Mouse (Mus musculus): Measurements from ENCODE around the gene Ddx41. TPM values are rescaled to one million over a fixed set of nuclear protein-coding genes. Genes with fewer than 3 reads are reported as not detected.
"Not testable (repeated sequence)": the region's sequence is repeated elsewhere in the genome, so short reads cannot be mapped to it uniquely, and the experiment has no call there.

Gene Ddx41
- 55.2 and 63.9 TPM in 2 replicates for polyA plus RNA-seq (2011; ENCODE audit: insufficient read depth, insufficient read length, low read depth, missing spikeins)

GRCm38 (mm10) chr13:55536194-55537175 is at the start of gene Ddx41:
Gene Ddx41, minus strand, starts transcription at chr13:55536658.
- H3K4me1 ChIP-seq (ENCODE audit: control insufficient read depth, insufficient read depth, low read length), result no peaks in the 10 kb centered on the region
- H3K36me3 ChIP-seq (ENCODE audit: control insufficient read depth, insufficient read depth, low read length, poor library complexity, severe bottlenecking), result peaks cover 27% of the 10 kb centered on the region
- peak within 1 kb of the TSS; percentile 83 for H3K4me3 ChIP-seq (ENCODE audit: low read depth, low read length)
- TF ChIP-seq POLR2A (IDR thresholded peaks at IDR 0.05; ENCODE audit: insufficient read depth, low read length), result no peak
- TF ChIP-seq EP300 (IDR thresholded peaks at IDR 0.05; ENCODE audit: insufficient read depth, low read depth, low read length), result 0 out of 2 replicates have a peak, but pooled peaks have one; percentile 8
- peak; percentile 88 for TF ChIP-seq CTCF (IDR thresholded peaks at IDR 0.05; ENCODE audit: low read depth, low read length)
- no peaks in the 10 kb centered on the region for H3K27me3 ChIP-seq (ENCODE audit: control insufficient read depth, insufficient read depth, low read length, poor library complexity, severe bottlenecking)
- peak within 1 kb of the TSS; percentile 48 for H3K9ac ChIP-seq (ENCODE audit: low read depth, poor library complexity, severe bottlenecking)
- no peak within 1 kb of the TSS for H3K27ac ChIP-seq (ENCODE audit: insufficient read depth, low read length)
- H3K9me3 ChIP-seq (replicated peaks; ENCODE audit: control insufficient read depth, insufficient read depth, low read length, poor library complexity, severe bottlenecking), result no peaks in the 10 kb centered on the region

- peaks cover 23% of the 10 kb centered on the region for H3K9me3 ChIP-seq (replicated peaks; ENCODE audit: control insufficient read depth, insufficient read depth, low read length, poor library complexity, severe bottlenecking)
- no peaks in the 10 kb centered on the region for H3K36me3 ChIP-seq (ENCODE audit: control insufficient read depth, insufficient read depth, low read length, poor library complexity, severe bottlenecking)
- H3K27me3 ChIP-seq (ENCODE audit: control insufficient read depth, insufficient read depth, low read length, poor library complexity, severe bottlenecking), result no peaks in the 10 kb centered on the region
- no peak overlapping the region for H3K4me3 ChIP-seq (ENCODE audit: low read depth, low read length)
- no peaks in the 10 kb centered on the region for H3K4me1 ChIP-seq (ENCODE audit: control insufficient read depth, insufficient read depth, low read length)
- TF ChIP-seq EP300 (IDR thresholded peaks at IDR 0.05; ENCODE audit: insufficient read depth, low read depth, low read length) (no peak), POLR2A (IDR thresholded peaks at IDR 0.05; ENCODE audit: insufficient read depth, low read length) (no peak), CTCF (IDR thresholded peaks at IDR 0.05; ENCODE audit: low read depth, low read length) (no peak)
- H3K9ac ChIP-seq (ENCODE audit: low read depth, poor library complexity, severe bottlenecking), result no peak overlapping the region
- H3K27ac ChIP-seq (ENCODE audit: insufficient read depth, low read length), result no peak overlapping the region
These were observed 41.6 kb upstream of the Ddx41 start for GRCm38 (mm10) chr13:55578086-55578485.

GRCm38 (mm10) chr13:55576872-55577271 is 40.4 kb upstream of the Ddx41 start:
- H3K9ac ChIP-seq (ENCODE audit: low read depth, poor library complexity, severe bottlenecking); H3K27me3 ChIP-seq (ENCODE audit: control insufficient read depth, insufficient read depth, low read length, poor library complexity, severe bottlenecking); H3K4me3 ChIP-seq (ENCODE audit: low read depth, low read length); H3K27ac ChIP-seq (ENCODE audit: insufficient read depth, low read length); H3K4me1 ChIP-seq (ENCODE audit: control insufficient read depth, insufficient read depth, low read length); H3K36me3 ChIP-seq (ENCODE audit: control insufficient read depth, insufficient read depth, low read length, poor library complexity, severe bottlenecking): not testable (repeated sequence)
- peaks cover 23% of the 10 kb centered on the region for H3K9me3 ChIP-seq (replicated peaks; ENCODE audit: control insufficient read depth, insufficient read depth, low read length, poor library complexity, severe bottlenecking)

GRCm38 (mm10) chr13:55575932-55576331 is 39.5 kb upstream of the Ddx41 start:
- no peak overlapping the region for H3K4me3 ChIP-seq (ENCODE audit: low read depth, low read length)
- no peaks in the 10 kb centered on the region for H3K4me1 ChIP-seq (ENCODE audit: control insufficient read depth, insufficient read depth, low read length)
- peaks cover 23% of the 10 kb centered on the region for H3K9me3 ChIP-seq (replicated peaks; ENCODE audit: control insufficient read depth, insufficient read depth, low read length, poor library complexity, severe bottlenecking)
- no peak overlapping the region for H3K9ac ChIP-seq (ENCODE audit: low read depth, poor library complexity, severe bottlenecking)
- no peaks in the 10 kb centered on the region for H3K36me3 ChIP-seq (ENCODE audit: control insufficient read depth, insufficient read depth, low read length, poor library complexity, severe bottlenecking)
- TF ChIP-seq EP300 (IDR thresholded peaks at IDR 0.05; ENCODE audit: insufficient read depth, low read depth, low read length) (no peak), CTCF (IDR thresholded peaks at IDR 0.05; ENCODE audit: low read depth, low read length) (no peak), POLR2A (IDR thresholded peaks at IDR 0.05; ENCODE audit: insufficient read depth, low read length) (no peak)
- H3K27ac ChIP-seq (ENCODE audit: insufficient read depth, low read length), result no peak overlapping the region
- no peaks in the 10 kb centered on the region for H3K27me3 ChIP-seq (ENCODE audit: control insufficient read depth, insufficient read depth, low read length, poor library complexity, severe bottlenecking)

- TF ChIP-seq CTCF (IDR thresholded peaks at IDR 0.05; ENCODE audit: low read depth, low read length) (no peak), POLR2A (IDR thresholded peaks at IDR 0.05; ENCODE audit: insufficient read depth, low read length) (no peak), EP300 (IDR thresholded peaks at IDR 0.05; ENCODE audit: insufficient read depth, low read depth, low read length) (no peak)
- no peaks in the 10 kb centered on the region for H3K4me1 ChIP-seq (ENCODE audit: control insufficient read depth, insufficient read depth, low read length)
- H3K36me3 ChIP-seq (ENCODE audit: control insufficient read depth, insufficient read depth, low read length, poor library complexity, severe bottlenecking), result no peaks in the 10 kb centered on the region
- H3K4me3 ChIP-seq (ENCODE audit: low read depth, low read length), result no peak overlapping the region
- H3K27ac ChIP-seq (ENCODE audit: insufficient read depth, low read length), result no peak overlapping the region
- no peak overlapping the region for H3K9ac ChIP-seq (ENCODE audit: low read depth, poor library complexity, severe bottlenecking)
- H3K9me3 ChIP-seq (replicated peaks; ENCODE audit: control insufficient read depth, insufficient read depth, low read length, poor library complexity, severe bottlenecking), result peaks cover 23% of the 10 kb centered on the region
- H3K27me3 ChIP-seq (ENCODE audit: control insufficient read depth, insufficient read depth, low read length, poor library complexity, severe bottlenecking), result no peaks in the 10 kb centered on the region
These were observed 37.9 kb upstream of the Ddx41 start for GRCm38 (mm10) chr13:55574321-55574720.

GRCm38 (mm10) chr13:55573432-55573831 is 37.0 kb upstream of the Ddx41 start, which contains the start of gene Tmed9:
Gene Tmed9, plus strand, starts transcription at chr13:55573732.
- no peaks in the 10 kb centered on the region for H3K4me1 ChIP-seq (ENCODE audit: control insufficient read depth, insufficient read depth, low read length)
- H3K9ac ChIP-seq (ENCODE audit: low read depth, poor library complexity, severe bottlenecking), result no peak within 1 kb of the TSS
- H3K27ac ChIP-seq (ENCODE audit: insufficient read depth, low read length), result no peak within 1 kb of the TSS
- no peak within 1 kb of the TSS for H3K4me3 ChIP-seq (ENCODE audit: low read depth, low read length)
- TF ChIP-seq POLR2A (IDR thresholded peaks at IDR 0.05; ENCODE audit: insufficient read depth, low read length) (no peak), CTCF (IDR thresholded peaks at IDR 0.05; ENCODE audit: low read depth, low read length) (no peak)
- peaks cover 20% of the 10 kb centered on the region for H3K9me3 ChIP-seq (replicated peaks; ENCODE audit: control insufficient read depth, insufficient read depth, low read length, poor library complexity, severe bottlenecking)
- H3K36me3 ChIP-seq (ENCODE audit: control insufficient read depth, insufficient read depth, low read length, poor library complexity, severe bottlenecking), result peaks cover 2% of the 10 kb centered on the region; the same call in 1 of the 2 replicates
- H3K27me3 ChIP-seq (ENCODE audit: control insufficient read depth, insufficient read depth, low read length, poor library complexity, severe bottlenecking), result no peaks in the 10 kb centered on the region
